Mouse (Mus musculus) splenic B cell, adult 2 months (primary cell): ENCODE data around the gene Gpr137c.

Source experiments
- DNase-seq: peaks from one replicate; pipeline ENCODE4 v3.0.0-alpha.2; 2011; ENCODE audit warnings: low read depth, low spot score
- H3K27me3 ChIP-seq: 2 replicates; pipeline ENCODE4 v1.6.1; 2012; ENCODE audit warnings: mild to moderate bottlenecking, low read length, moderate library complexity, mixed read lengths; ENCODE audit not compliant: control insufficient read depth, poor library complexity, insufficient read depth, severe bottlenecking
- H3K36me3 ChIP-seq: 2 replicates; pipeline ENCODE4 v1.6.1; 2012; ENCODE audit warnings: mild to moderate bottlenecking, low read length, moderate library complexity, mixed read lengths; ENCODE audit not compliant: control insufficient read depth, poor library complexity, insufficient read depth, severe bottlenecking

Gpr137c gene

GRCm38 (mm10) chr14:45219281-45220089, at the start of gene Gpr137c:
Gene Gpr137c (plus strand): TSS chr14:45219717.
- peaks cover 2% of the 10 kb centered on the region; the same call in 1 of the 2 replicates for H3K36me3 ChIP-seq
- DNase-seq, result peak; percentile 100
- H3K27me3 ChIP-seq, result no peaks in the 10 kb centered on the region

GRCm38 (mm10) chr14:45172260-45172659, 47.3 kb upstream of the Gpr137c start:
- H3K36me3 ChIP-seq, result peaks cover 9% of the 10 kb centered on the region; the same call in 1 of the 2 replicates
- no peak for DNase-seq
- H3K27me3 ChIP-seq, result no peaks in the 10 kb centered on the region

- H3K27me3 ChIP-seq, result no peaks in the 10 kb centered on the region
- DNase-seq, result no peak
- peaks cover 4% of the 10 kb centered on the region; the same call in 1 of the 2 replicates for H3K36me3 ChIP-seq
Measured at GRCm38 (mm10) chr14:45175012-45175740, 44.3 kb upstream of the Gpr137c start.

GRCm38 (mm10) chr14:45179186-45179585, 40.3 kb upstream of the Gpr137c start:
- peaks cover 8% of the 10 kb centered on the region for H3K36me3 ChIP-seq
- no peak for DNase-seq
- H3K27me3 ChIP-seq, result no peaks in the 10 kb centered on the region

- DNase-seq, result no peak
- Histone ChIP-seq H3K27me3 (no peaks in the 10 kb centered on the region), H3K36me3 (peaks cover 8% of the 10 kb centered on the region)
Measured at GRCm38 (mm10) chr14:45179606-45180005, 39.9 kb upstream of the Gpr137c start.

- peaks cover 11% of the 10 kb centered on the region for H3K36me3 ChIP-seq
- DNase-seq, result no peak
- H3K27me3 ChIP-seq, result no peaks in the 10 kb centered on the region
Measured at GRCm38 (mm10) chr14:45181611-45182010, 37.9 kb upstream of the Gpr137c start.

- Histone ChIP-seq H3K27me3 (no peaks in the 10 kb centered on the region), H3K36me3 (peaks cover 5% of the 10 kb centered on the region; the same call in 1 of the 2 replicates)
- no peak for DNase-seq
Measured at GRCm38 (mm10) chr14:45190999-45191398, 28.5 kb upstream of the Gpr137c start.

GRCm38 (mm10) chr14:45200607-45201006, 18.9 kb upstream of the Gpr137c start:
- no peak for DNase-seq
- peaks cover 19% of the 10 kb centered on the region for H3K36me3 ChIP-seq
- no peaks in the 10 kb centered on the region for H3K27me3 ChIP-seq

GRCm38 (mm10) chr14:45210683-45211082, 8.8 kb upstream of the Gpr137c start:
- Histone ChIP-seq H3K27me3 (no peaks in the 10 kb centered on the region), H3K36me3 (peaks cover 8% of the 10 kb centered on the region; the same call in 1 of the 2 replicates)
- DNase-seq, result no peak

- no peak for DNase-seq
- peaks cover 9% of the 10 kb centered on the region; the same call in 1 of the 2 replicates for H3K36me3 ChIP-seq
- no peaks in the 10 kb centered on the region for H3K27me3 ChIP-seq
Measured at GRCm38 (mm10) chr14:45211431-45211830, 8.1 kb upstream of the Gpr137c start.

- no peaks in the 10 kb centered on the region for H3K27me3 ChIP-seq
- peaks cover 6% of the 10 kb centered on the region; the same call in 1 of the 2 replicates for H3K36me3 ChIP-seq
- DNase-seq, result peak; percentile 82
Measured at GRCm38 (mm10) chr14:45216711-45217340, 2.7 kb upstream of the Gpr137c start.

GRCm38 (mm10) chr14:45217693-45218092, 1.8 kb upstream of the Gpr137c start:
- peaks cover 6% of the 10 kb centered on the region; the same call in 1 of the 2 replicates for H3K36me3 ChIP-seq
- DNase-seq, result peak; percentile 42

GRCm38 (mm10) chr14:45220090-45220956, 806 bp downstream of the Gpr137c start, which contains the start of gene Txndc16:
Gene Txndc16 (minus strand): TSS chr14:45220328.
- Histone ChIP-seq H3K27me3 (no peaks in the 10 kb centered on the region), H3K36me3 (peaks cover 2% of the 10 kb centered on the region; the same call in 1 of the 2 replicates)
- DNase-seq, result peak; percentile 86

More at GRCm38 (mm10) chr14:45217693-45218092, 1.8 kb upstream of the Gpr137c start:
- H3K27me3 ChIP-seq, result no peaks in the 10 kb centered on the region
